Comparison of ENCODE assay signal across 16 mouse cellular contexts in the genomic region with DNA sequence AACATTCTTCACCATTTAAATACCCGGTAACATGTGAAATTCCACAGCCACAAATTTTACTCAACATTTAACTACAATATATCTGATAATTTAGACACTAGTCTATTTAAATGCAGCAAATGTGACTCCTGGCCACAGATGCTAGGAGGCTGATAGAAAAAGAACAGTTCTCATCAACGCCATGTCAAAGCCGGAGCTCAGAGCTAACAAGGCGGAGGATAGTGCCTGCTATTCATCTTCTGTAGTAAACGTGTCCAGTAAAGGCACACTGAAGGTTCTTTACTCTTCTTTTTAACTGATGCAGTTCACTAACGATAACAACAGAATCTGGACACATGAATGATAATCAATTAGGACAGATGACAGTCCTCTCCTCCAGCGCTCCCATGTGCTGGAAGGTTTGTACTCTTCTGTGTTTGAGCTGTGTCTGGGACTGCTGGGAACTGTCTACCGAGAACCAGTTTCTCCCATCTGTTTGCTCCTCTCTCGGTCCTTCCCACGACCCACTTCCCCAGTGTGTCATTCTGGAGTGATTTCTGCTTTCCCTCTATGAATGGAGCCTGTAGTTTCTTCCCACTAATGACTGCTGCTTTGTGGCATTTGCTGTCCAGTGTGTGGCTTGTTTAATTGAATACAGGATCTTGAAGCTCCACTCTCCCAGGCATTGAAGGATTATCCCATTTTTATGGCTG. TPM values are rescaled to one million over a fixed set of nuclear protein-coding genes. Genes with fewer than 3 reads are reported as not detected.
A peak's percentile ranks its signal among the peaks of the same experiment; 100 is the strongest.
DNase-seq lines count a peak whose midpoint lies in the region; ATAC-seq and TF ChIP-seq lines count a peak whose summit lies in the region.
"Had no signal": no experiment of that assay in that cellular context is flagged by ENCODE, and none has a peak within 500 bp of the region (broad histone marks: within the 10 kb centered on the region; RNA-seq: fewer than 3 reads in every experiment).

No protein-coding gene starts in this region.

- H3K4me1 ChIP-seq in hindbrain, embryonic 11.5 days (replicated peaks; ENCODE audit: control insufficient read depth, insufficient read depth, low read length) = no peaks in the 10 kb centered on the region
- peaks cover 7% of the 10 kb centered on the region; the same call in 1 of the 2 replicates for H3K4me1 ChIP-seq in hindbrain, embryonic 10.5 days (replicated peaks)
- H3K4me1 ChIP-seq in stomach, embryonic 14.5 days (ENCODE audit: control insufficient read depth, insufficient read depth, low read length) = peaks cover 9% of the 10 kb centered on the region; the same call in 1 of the 2 replicates
- H3K4me1 ChIP-seq in stomach, postnatal 0 days (replicated peaks; ENCODE audit: control insufficient read depth, insufficient read depth) = no peaks in the 10 kb centered on the region
- no peaks in the 10 kb centered on the region for H3K4me1 ChIP-seq in limb, embryonic 10.5 days
- H3K4me1 ChIP-seq: embryonic facial prominence, embryonic 12.5 days had no signal

- no peaks in the 10 kb centered on the region for H3K27me3 ChIP-seq in hindbrain, embryonic 11.5 days (ENCODE audit: control insufficient read depth, insufficient read depth, low read length)
- H3K27me3 ChIP-seq in hindbrain, embryonic 10.5 days (ENCODE audit: insufficient read depth, poor library complexity, severe bottlenecking) = no peaks in the 10 kb centered on the region
- no peaks in the 10 kb centered on the region for H3K27me3 ChIP-seq in stomach, embryonic 14.5 days (ENCODE audit: control insufficient read depth, insufficient read depth, low read length)
- no peaks in the 10 kb centered on the region for H3K27me3 ChIP-seq in stomach, postnatal 0 days (ENCODE audit: control insufficient read depth, insufficient read depth, low read length)
- H3K27me3 ChIP-seq in limb, embryonic 10.5 days (ENCODE audit: low read depth, poor library complexity, severe bottlenecking) = no peaks in the 10 kb centered on the region
- H3K27me3 ChIP-seq: embryonic facial prominence, embryonic 12.5 days had no signal

- DNase-seq in hindbrain, embryonic 11.5 days (ENCODE audit: low spot score) = no peak
- no peak for DNase-seq in hindbrain, embryonic 10.5 days (ENCODE audit: low spot score)
- no peak for DNase-seq in stomach, postnatal 0 days (ENCODE audit: low spot score)
- peak; percentile 4 for DNase-seq in limb, embryonic 10.5 days (ENCODE audit: low spot score)
- DNase-seq in adrenal gland, adult 8-10 months = no peak
- no peak for DNase-seq in kidney, adult 8-10 months
- DNase-seq: adrenal gland, postnatal 25 days; cerebellum, postnatal 36 days; gastrocnemius, postnatal 14 days; liver, postnatal 0 days; thymus, postnatal 4 days had no signal

- no peaks in the 10 kb centered on the region for H3K9me3 ChIP-seq in hindbrain, embryonic 11.5 days (ENCODE audit: control insufficient read depth, low read length)
- no peaks in the 10 kb centered on the region for H3K9me3 ChIP-seq in hindbrain, embryonic 10.5 days
- no peaks in the 10 kb centered on the region for H3K9me3 ChIP-seq in stomach, embryonic 14.5 days (ENCODE audit: control insufficient read depth, low read depth, low read length)
- no peaks in the 10 kb centered on the region for H3K9me3 ChIP-seq in stomach, postnatal 0 days (ENCODE audit: control insufficient read depth, low read length)
- H3K9me3 ChIP-seq in limb, embryonic 10.5 days (replicated peaks) = no peaks in the 10 kb centered on the region
- H3K9me3 ChIP-seq: embryonic facial prominence, embryonic 12.5 days; G1E had no signal

- no peaks in the 10 kb centered on the region for H3K36me3 ChIP-seq in hindbrain, embryonic 11.5 days (ENCODE audit: control insufficient read depth, insufficient read depth, low read length)
- H3K36me3 ChIP-seq in hindbrain, embryonic 10.5 days = no peaks in the 10 kb centered on the region
- H3K36me3 ChIP-seq in stomach, embryonic 14.5 days (ENCODE audit: control insufficient read depth, insufficient read depth, low read length) = no peaks in the 10 kb centered on the region
- H3K36me3 ChIP-seq in stomach, postnatal 0 days (ENCODE audit: control insufficient read depth, insufficient read depth, low read length) = no peaks in the 10 kb centered on the region
- no peaks in the 10 kb centered on the region for H3K36me3 ChIP-seq in limb, embryonic 10.5 days
- H3K36me3 ChIP-seq: embryonic facial prominence, embryonic 12.5 days had no signal

- no peak for TF ChIP-seq EP300 in stomach, postnatal 0 days (optimal IDR thresholded peaks at IDR 0.05)

- no peak overlapping the region for H3K4me3 ChIP-seq in hindbrain, embryonic 11.5 days (ENCODE audit: low read depth, low read length)
- H3K4me3 ChIP-seq in hindbrain, embryonic 10.5 days = no peak overlapping the region
- H3K4me3 ChIP-seq in stomach, embryonic 14.5 days (ENCODE audit: low read depth, low read length) = no peak overlapping the region
- no peak overlapping the region for H3K4me3 ChIP-seq in stomach, postnatal 0 days (ENCODE audit: low read depth, low read length)
- H3K4me3 ChIP-seq in limb, embryonic 10.5 days = no peak overlapping the region
- H3K4me3 ChIP-seq: embryonic facial prominence, embryonic 12.5 days had no signal

- WGBS in hindbrain, embryonic 11.5 days = 72% methylated on average over 10 of the region's 10 CpGs
- WGBS in hindbrain, embryonic 10.5 days = 89% methylated on average over 10 of the region's 10 CpGs
- 29% methylated on average over 10 of the region's 10 CpGs for WGBS in stomach, embryonic 14.5 days
- WGBS in stomach, postnatal 0 days = 47% methylated on average over 10 of the region's 10 CpGs
- WGBS in limb, embryonic 10.5 days = 70% methylated on average over 10 of the region's 10 CpGs

- H3K9ac ChIP-seq in hindbrain, embryonic 11.5 days (ENCODE audit: low read depth, low read length) = no peak overlapping the region
- H3K9ac ChIP-seq in stomach, embryonic 14.5 days (replicated peaks; ENCODE audit: low read depth, low read length) = no peak overlapping the region
- H3K9ac ChIP-seq in stomach, postnatal 0 days (ENCODE audit: low read length) = no peak overlapping the region
- H3K9ac ChIP-seq: embryonic facial prominence, embryonic 12.5 days; liver, postnatal 0 days had no signal

- H3K27ac ChIP-seq in hindbrain, embryonic 11.5 days (ENCODE audit: low read depth, low read length) = 0 out of 2 replicates have a peak overlapping the region, but pooled peaks have one; percentile 11
- no peak overlapping the region for H3K27ac ChIP-seq in hindbrain, embryonic 10.5 days
- 0 out of 2 replicates have a peak overlapping the region, but pooled peaks have one; percentile 10 for H3K27ac ChIP-seq in stomach, embryonic 14.5 days (ENCODE audit: low read length)
- H3K27ac ChIP-seq in stomach, postnatal 0 days (replicated peaks) = no peak overlapping the region
- H3K27ac ChIP-seq in limb, embryonic 10.5 days = no peak overlapping the region
- H3K27ac ChIP-seq: embryonic facial prominence, embryonic 12.5 days; macrophage had no signal

- ATAC-seq in hindbrain, embryonic 11.5 days (ENCODE audit: low FRiP score) = no peak
- no peak for ATAC-seq in stomach, embryonic 14.5 days (ENCODE audit: insufficient number of reproducible peaks, insufficient read depth, low FRiP score, low read depth)
- ATAC-seq in stomach, postnatal 0 days (ENCODE audit: low FRiP score, low TSS enrichment) = no peak
- ATAC-seq: liver, postnatal 0 days had no signal

- no peak for TF ChIP-seq CTCF in stomach, postnatal 0 days (IDR thresholded peaks at IDR 0.05; ENCODE audit: low read depth)

- no peak overlapping the region for H3K4me2 ChIP-seq in hindbrain, embryonic 11.5 days (replicated peaks; ENCODE audit: low read depth, low read length)
- no peak overlapping the region for H3K4me2 ChIP-seq in stomach, embryonic 14.5 days (replicated peaks; ENCODE audit: low read depth, low read length)
- H3K4me2 ChIP-seq in stomach, postnatal 0 days (replicated peaks; ENCODE audit: low read depth) = no peak overlapping the region
- H3K4me2 ChIP-seq: embryonic facial prominence, embryonic 12.5 days; heart, embryonic 11.5 days had no signal

RNA-seq across cellular contexts. Expression of gene Hs2st1, which starts 50.3 kb away (rescaled TPM):
- polyA plus RNA-seq in hindbrain, embryonic 11.5 days (2014; fragmentation: Nextera tagmentation; extraction: Ambion mirVana) = 16.3 and 17.1 TPM in 2 replicates
- 12.6 and 13.3 TPM in 2 replicates for polyA plus RNA-seq in hindbrain, embryonic 10.5 days (2016; fragmentation: Nextera tagmentation; extraction: Ambion mirVana)
- polyA plus RNA-seq in stomach, embryonic 14.5 days (2014; fragmentation: Nextera tagmentation; extraction: Ambion mirVana) = 18.4 and 19.9 TPM in 2 replicates
- polyA plus RNA-seq in stomach, postnatal 0 days (2015; fragmentation: Nextera tagmentation; extraction: Ambion mirVana) = 5.1 and 5.8 TPM in 2 replicates
- 11.4 and 13.0 TPM in 2 replicates for polyA plus RNA-seq in limb, embryonic 10.5 days (2016; fragmentation: Nextera tagmentation; extraction: Ambion mirVana)
- total RNA-seq in adrenal gland, adult 8-10 months (2022) = 10 to 100 TPM; 14.7 to 23.9 (median 17.6) TPM

RNA-seq across cellular contexts. Expression of gene Selenof, which starts 50.4 kb away (rescaled TPM):
- 402 and 453 TPM in 2 replicates for polyA plus RNA-seq in hindbrain, embryonic 11.5 days (2014; fragmentation: Nextera tagmentation; extraction: Ambion mirVana)
- 484 and 487 TPM in 2 replicates for polyA plus RNA-seq in hindbrain, embryonic 10.5 days (2016; fragmentation: Nextera tagmentation; extraction: Ambion mirVana)
- polyA plus RNA-seq in stomach, embryonic 14.5 days (2014; fragmentation: Nextera tagmentation; extraction: Ambion mirVana) = 482 and 488 TPM in 2 replicates
- 546 and 560 TPM in 2 replicates for polyA plus RNA-seq in stomach, postnatal 0 days (2015; fragmentation: Nextera tagmentation; extraction: Ambion mirVana)
- polyA plus RNA-seq in limb, embryonic 10.5 days (2016; fragmentation: Nextera tagmentation; extraction: Ambion mirVana) = 461 and 480 TPM in 2 replicates
- 100 to 1,000 TPM; 329 to 408 (median 334) TPM for total RNA-seq in adrenal gland, adult 8-10 months (2022)

Comparison
In these comparisons a context has a peak if more than half of its experiments do, and no peak if none do; other contexts are left out.
1. H3K27ac ChIP-seq: peak in hindbrain, embryonic 11.5 days (single experiment) and stomach, embryonic 14.5 days (single experiment); none in hindbrain, embryonic 10.5 days (single experiment), stomach, postnatal 0 days (single experiment) and limb, embryonic 10.5 days (single experiment).